8 mouse cellular contexts compared by ENCODE assay signal in genomic region chr8:69919876-69920662, GRCm38 (mm10). TPM values are rescaled to one million over a fixed set of nuclear protein-coding genes. Genes with fewer than 3 reads are reported as not detected.
DNase-seq lines count a peak whose midpoint lies in the region; ATAC-seq and TF ChIP-seq lines count a peak whose summit lies in the region.

No protein-coding gene starts in this region.

- no peak for ATAC-seq in embryonic facial prominence, embryonic 12.5 days (ENCODE audit: insufficient number of reproducible peaks, insufficient read depth, low FRiP score, low TSS enrichment)
- ATAC-seq in heart, postnatal 0 days (ENCODE audit: insufficient read depth, low read depth), result no peak; the same call in 1 of the 2 replicates
- peak; percentile 80 for ATAC-seq in megakaryocyte, adult 5-6 weeks (ENCODE audit: poor library complexity, severe bottlenecking)

- H3K27me3 ChIP-seq in embryonic facial prominence, embryonic 12.5 days, result no peaks in the 10 kb centered on the region
- H3K27me3 ChIP-seq in heart, postnatal 0 days (ENCODE audit: control insufficient read depth, insufficient read depth, low read length), result no peaks in the 10 kb centered on the region
- no peaks in the 10 kb centered on the region for H3K27me3 ChIP-seq in spleen, adult 2 months (ENCODE audit: control insufficient read depth, insufficient read depth, low read length)

- peaks cover 27% of the 10 kb centered on the region for H3K36me3 ChIP-seq in embryonic facial prominence, embryonic 12.5 days
- peaks cover 18% of the 10 kb centered on the region for H3K36me3 ChIP-seq in heart, postnatal 0 days (replicated peaks; ENCODE audit: control insufficient read depth, insufficient read depth, low read length)
- peaks cover 19% of the 10 kb centered on the region for H3K36me3 ChIP-seq in spleen, adult 2 months (ENCODE audit: control insufficient read depth, insufficient read depth, low read length)

- H3K27ac ChIP-seq in embryonic facial prominence, embryonic 12.5 days, result peak overlapping the region; percentile 70
- peak overlapping the region; percentile 63 for H3K27ac ChIP-seq in heart, postnatal 0 days (ENCODE audit: low read depth)
- peak overlapping the region; percentile 77 for H3K27ac ChIP-seq in spleen, adult 2 months (ENCODE audit: insufficient read depth, low read length)

- no peak overlapping the region for H3K4me3 ChIP-seq in embryonic facial prominence, embryonic 12.5 days
- no peak overlapping the region for H3K4me3 ChIP-seq in heart, postnatal 0 days (ENCODE audit: low read depth, low read length)
- peak overlapping the region; percentile 17; the same call in 1 of the 2 replicates for H3K4me3 ChIP-seq in spleen, adult 2 months (ENCODE audit: extremely low read depth, insufficient read depth, insufficient read length)

- peak; percentile 94 for DNase-seq in CD4-positive helper T cell, adult 2 months (ENCODE audit: low read depth, low spot score)
- peak; percentile 89 for DNase-seq in MEL-GATA-1-ER (ENCODE audit: extremely low read depth, low read depth)
- peak; percentile 70 for DNase-seq in heart, postnatal 0 days (ENCODE audit: low spot score)
- peak; percentile 84 for DNase-seq in kidney, postnatal 14 days
- DNase-seq in spleen, adult 2 months (ENCODE audit: low read depth in 1 of 2, low spot score in 2 of 2), result peak; percentile 86 to 97
- no peak for DNase-seq in ovary, adult 18-20 months (ENCODE audit: low spot score)

- H3K9ac ChIP-seq in embryonic facial prominence, embryonic 12.5 days, result peak overlapping the region; percentile 20; the same call in 1 of the 2 replicates
- no peak overlapping the region for H3K9ac ChIP-seq in heart, postnatal 0 days (replicated peaks; ENCODE audit: low read depth, low read length)

- no peak for TF ChIP-seq EP300 in heart, postnatal 0 days (IDR thresholded peaks at IDR 0.05; ENCODE audit: low read depth)

- TF ChIP-seq POLR2A in spleen, adult 2 months (IDR thresholded peaks at IDR 0.05; ENCODE audit: low read depth, low read length), result no peak

- WGBS in embryonic facial prominence, embryonic 12.5 days, result 34% methylated on average over 11 of the region's 11 CpGs
- 36% methylated on average over 11 of the region's 11 CpGs for WGBS in heart, postnatal 0 days
- 38% methylated on average over 11 of the region's 11 CpGs for WGBS in spleen, adult 2 months

- peaks cover 19% of the 10 kb centered on the region for H3K4me1 ChIP-seq in embryonic facial prominence, embryonic 12.5 days
- H3K4me1 ChIP-seq in heart, postnatal 0 days (ENCODE audit: control insufficient read depth, insufficient read depth), result no peaks in the 10 kb centered on the region; the same call in none of the 2 replicates
- H3K4me1 ChIP-seq in spleen, adult 2 months (ENCODE audit: control insufficient read depth, insufficient read depth, insufficient read length), result peaks cover 14% of the 10 kb centered on the region

- TF ChIP-seq CTCF in heart, postnatal 0 days (IDR thresholded peaks at IDR 0.05; ENCODE audit: low read depth), result no peak
- no peak for TF ChIP-seq CTCF in spleen, adult 2 months (IDR thresholded peaks at IDR 0.05; ENCODE audit: extremely low read depth, insufficient read depth, insufficient read length, insufficient replicate concordance)

- peak overlapping the region; percentile 26 for H3K4me2 ChIP-seq in embryonic facial prominence, embryonic 12.5 days (replicated peaks)
- H3K4me2 ChIP-seq in heart, postnatal 0 days (ENCODE audit: low read depth, low read length), result no peak overlapping the region

- no peaks in the 10 kb centered on the region for H3K9me3 ChIP-seq in embryonic facial prominence, embryonic 12.5 days
- H3K9me3 ChIP-seq in heart, postnatal 0 days (replicated peaks; ENCODE audit: control insufficient read depth, low read length), result no peaks in the 10 kb centered on the region

RNA-seq across cellular contexts. Expression of gene Yjefn3, which starts 17.6 kb away (rescaled TPM):
- 4.8 and 4.9 TPM in 2 replicates for polyA plus RNA-seq in embryonic facial prominence, embryonic 12.5 days (2016; fragmentation: Nextera tagmentation; extraction: Ambion mirVana)
- 1.2 and 22.3 TPM in 2 replicates for total RNA-seq in heart, postnatal 0 days (2014; rRNA removed; ENCODE audit: low replicate concordance)
- polyA plus RNA-seq in heart, postnatal 0 days (2015; fragmentation: Nextera tagmentation; extraction: Ambion mirVana), result 12.9 and 13.9 TPM in 2 replicates
- 3.1 TPM in 1 of 2 replicates, not detected in the other for total RNA-seq in megakaryocyte, adult 5-6 weeks (2015)
- not detected in 2 replicates for total RNA-seq in megakaryocyte, adult 5-6 weeks (2017)
- polyA plus RNA-seq in spleen, adult 2 months (2012; rRNA removed), result 1.5 and 1.9 TPM in 2 replicates

RNA-seq across cellular contexts. Expression of gene Ndufa13, which starts 17.7 kb away (rescaled TPM):
- 168 and 171 TPM in 2 replicates for polyA plus RNA-seq in embryonic facial prominence, embryonic 12.5 days (2016; fragmentation: Nextera tagmentation; extraction: Ambion mirVana)
- total RNA-seq in heart, postnatal 0 days (2014; rRNA removed; ENCODE audit: low replicate concordance), result 223 and 232 TPM in 2 replicates
- polyA plus RNA-seq in heart, postnatal 0 days (2015; fragmentation: Nextera tagmentation; extraction: Ambion mirVana), result 666 and 702 TPM in 2 replicates
- total RNA-seq in megakaryocyte, adult 5-6 weeks (2015), result 63.4 and 75.7 TPM in 2 replicates
- 120 and 143 TPM in 2 replicates for total RNA-seq in megakaryocyte, adult 5-6 weeks (2017)
- 53.8 and 76.3 TPM in 2 replicates for polyA plus RNA-seq in spleen, adult 2 months (2012; rRNA removed)

RNA-seq across cellular contexts. Expression of gene Tssk6, which starts 18.1 kb away (rescaled TPM):
- 4.1 and 5.1 TPM in 2 replicates for polyA plus RNA-seq in embryonic facial prominence, embryonic 12.5 days (2016; fragmentation: Nextera tagmentation; extraction: Ambion mirVana)
- 0.11 TPM in 1 of 2 replicates, not detected in the other for total RNA-seq in heart, postnatal 0 days (2014; rRNA removed; ENCODE audit: low replicate concordance)
- 1.1 and 1.2 TPM in 2 replicates for polyA plus RNA-seq in heart, postnatal 0 days (2015; fragmentation: Nextera tagmentation; extraction: Ambion mirVana)
- 0.27 TPM in 1 of 2 replicates, not detected in the other for total RNA-seq in megakaryocyte, adult 5-6 weeks (2015)
- 0.16 and 0.26 TPM in 2 replicates for total RNA-seq in megakaryocyte, adult 5-6 weeks (2017)
- polyA plus RNA-seq in spleen, adult 2 months (2012; rRNA removed), result 1.0 TPM in 2 replicates

RNA-seq across cellular contexts. Expression of gene Cilp2, which starts 32.6 kb away (rescaled TPM):
- polyA plus RNA-seq in embryonic facial prominence, embryonic 12.5 days (2016; fragmentation: Nextera tagmentation; extraction: Ambion mirVana), result 1.2 TPM in 2 replicates
- total RNA-seq in heart, postnatal 0 days (2014; rRNA removed; ENCODE audit: low replicate concordance), result 0.23 and 0.43 TPM in 2 replicates
- polyA plus RNA-seq in heart, postnatal 0 days (2015; fragmentation: Nextera tagmentation; extraction: Ambion mirVana), result 0.36 and 0.49 TPM in 2 replicates
- not detected in 2 replicates for total RNA-seq in megakaryocyte, adult 5-6 weeks (2015)
- not detected in 2 replicates for total RNA-seq in megakaryocyte, adult 5-6 weeks (2017)
- polyA plus RNA-seq in spleen, adult 2 months (2012; rRNA removed), result 0.11 and 0.34 TPM in 2 replicates
